Mouse (Mus musculus) CD4-positive, CD25-positive, alpha-beta regulatory T cell, adult 4 months (primary cell): ENCODE data around the gene Vmn1r31. TPM values are rescaled to one million over a fixed set of nuclear protein-coding genes. Genes with fewer than 3 reads are reported as not detected.

Experiments
- ATAC-seq: one replicate; pipeline ENCODE4 v1.8.0; 2017
- polyA plus RNA-seq, 2 experiments: library from polyadenylated mRNA; unstranded; fragments of 100-300 nt; shearing (Covaris generic); gene quantifications; one replicate each; pipeline ENCODE4 v1.2.1; 2017

The Vmn1r31 gene
- polyA plus RNA-seq = not detected

DNA sequence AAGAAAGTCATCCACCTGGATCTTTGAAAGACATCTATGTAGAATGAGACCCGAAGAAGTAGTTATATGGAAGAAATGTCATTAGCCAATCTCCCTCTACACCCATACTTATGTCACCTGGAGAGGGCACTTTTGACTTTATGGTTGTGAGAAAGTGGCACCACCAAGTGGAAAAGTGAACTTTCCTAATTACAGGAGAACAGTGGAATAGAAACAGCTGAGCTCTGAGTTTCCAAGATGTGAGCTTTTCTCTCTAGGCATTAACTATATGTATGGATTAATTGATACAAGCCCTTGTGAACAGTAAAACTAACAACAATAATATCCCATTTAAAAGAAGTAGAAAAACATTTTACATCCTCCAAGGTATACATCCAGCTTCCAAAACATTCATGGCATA lies at the start of gene Vmn1r31:
Gene Vmn1r31, minus strand, starts transcription at position 101 of the 400 bp plus-strand sequence.
- no peak for ATAC-seq

DNA sequence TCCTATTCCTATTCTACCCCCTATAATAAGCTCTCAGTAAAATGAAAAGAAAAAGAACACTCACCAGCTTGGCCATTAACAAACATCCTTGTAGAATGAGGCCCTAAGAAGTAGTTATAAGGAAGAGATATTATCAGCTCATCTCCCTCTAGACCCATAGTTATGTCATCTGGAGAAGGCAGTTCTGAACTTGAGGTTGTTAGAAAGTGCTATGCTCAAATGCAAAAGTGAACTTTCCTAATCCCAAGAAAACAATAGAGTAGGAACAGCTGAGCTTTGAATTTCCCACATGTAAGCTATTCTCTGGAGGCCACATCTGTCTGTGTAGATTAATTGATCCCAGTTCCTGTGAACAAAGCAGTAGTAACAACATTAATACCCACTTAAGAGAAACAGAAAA lies 31.8 kb downstream of the Vmn1r31 start, which contains the start of gene Vmn1r30:
Gene Vmn1r30, minus strand, starts transcription at position 101 of the 400 bp plus-strand sequence.
- no peak for ATAC-seq

Other genes with a start within 250 kb of the Vmn1r31 start
- under 1 TPM in 1 of 2 experiments, not detected in 1; 0.04 TPM for gene Vmn1r28, start 213.3 kb downstream of the Vmn1r31 start, polyA plus RNA-seq
- gene Vmn1r29, start 173.8 kb downstream of the Vmn1r31 start, polyA plus RNA-seq = not detected
- not detected for gene Vmn1r30, start 31.9 kb downstream of the Vmn1r31 start, polyA plus RNA-seq
- 10 to 100 TPM; 16.9 to 26.3 TPM for gene Abcg2, start 109.2 kb upstream of the Vmn1r31 start, polyA plus RNA-seq